ENCODE assay signal across 23 mouse cellular contexts in genomic region chr14:47421606-47422005, GRCm38 (mm10). TPM values are rescaled to one million over a fixed set of nuclear protein-coding genes. Genes with fewer than 3 reads are reported as not detected.
DNase-seq lines count a peak whose midpoint lies in the region; ATAC-seq lines count a peak whose summit lies in the region.
"Had no signal": no experiment of that assay in that cellular context is flagged by ENCODE, and none has a peak within 500 bp of the region (broad histone marks: within the 10 kb centered on the region; RNA-seq: fewer than 3 reads in every experiment).

No protein-coding gene starts in this region.

- H3K27ac ChIP-seq in heart, embryonic 10.5 days = no peak overlapping the region
- H3K27ac ChIP-seq in limb, embryonic 10.5 days = peak overlapping the region; percentile 64
- no peak overlapping the region for H3K27ac ChIP-seq in liver, embryonic 11.5 days (ENCODE audit: low read depth, low read length)
- H3K27ac ChIP-seq in neural tube, embryonic 15.5 days (replicated peaks) = no peak overlapping the region
- H3K27ac ChIP-seq: embryonic facial prominence, embryonic 13.5 days; forebrain, embryonic 13.5 days; hindbrain, embryonic 15.5 days; kidney, embryonic 15.5 days; midbrain, embryonic 12.5 days had no signal

- no peak overlapping the region for H3K4me2 ChIP-seq in liver, embryonic 11.5 days
- H3K4me2 ChIP-seq in neural tube, embryonic 15.5 days = no peak overlapping the region
- H3K4me2 ChIP-seq: embryonic facial prominence, embryonic 13.5 days; forebrain, embryonic 13.5 days; hindbrain, embryonic 15.5 days; kidney, embryonic 15.5 days; midbrain, embryonic 12.5 days had no signal

- no peaks in the 10 kb centered on the region for H3K27me3 ChIP-seq in heart, embryonic 10.5 days (ENCODE audit: insufficient read depth, poor library complexity, severe bottlenecking)
- no peaks in the 10 kb centered on the region for H3K27me3 ChIP-seq in limb, embryonic 10.5 days (ENCODE audit: low read depth, poor library complexity, severe bottlenecking)
- H3K27me3 ChIP-seq in liver, embryonic 11.5 days (replicated peaks; ENCODE audit: control insufficient read depth, insufficient read depth, low read length) = no peaks in the 10 kb centered on the region
- H3K27me3 ChIP-seq in neural tube, embryonic 15.5 days (replicated peaks) = no peaks in the 10 kb centered on the region
- H3K27me3 ChIP-seq: embryonic facial prominence, embryonic 13.5 days; forebrain, embryonic 13.5 days; hindbrain, embryonic 15.5 days; kidney, embryonic 15.5 days; midbrain, embryonic 12.5 days had no signal

- H3K4me1 ChIP-seq in heart, embryonic 10.5 days = peaks cover 10% of the 10 kb centered on the region
- H3K4me1 ChIP-seq in limb, embryonic 10.5 days = peaks cover 21% of the 10 kb centered on the region
- H3K4me1 ChIP-seq in liver, embryonic 11.5 days (replicated peaks; ENCODE audit: control insufficient read depth, insufficient read depth, low read length) = peaks cover 13% of the 10 kb centered on the region
- H3K4me1 ChIP-seq in neural tube, embryonic 15.5 days = peaks cover 12% of the 10 kb centered on the region

- intact Hi-C loops in heart, postnatal 25 days (cut with DNase I) = no loop called here

- no peak for ATAC-seq in liver, embryonic 11.5 days (replicated peaks; ENCODE audit: low FRiP score)
- ATAC-seq in neural tube, embryonic 15.5 days (ENCODE audit: low FRiP score) = no peak
- ATAC-seq: CD4-positive, CD25-positive, alpha-beta regulatory T cell, adult 4 months; forebrain, embryonic 13.5 days; liver, postnatal 0 days had no signal

- no peak overlapping the region for H3K4me3 ChIP-seq in heart, embryonic 10.5 days
- H3K4me3 ChIP-seq in limb, embryonic 10.5 days = no peak overlapping the region
- H3K4me3 ChIP-seq in liver, embryonic 11.5 days (ENCODE audit: low read depth, low read length) = no peak overlapping the region
- H3K4me3 ChIP-seq in neural tube, embryonic 15.5 days (replicated peaks) = no peak overlapping the region
- H3K4me3 ChIP-seq: embryonic facial prominence, embryonic 13.5 days; forebrain, embryonic 13.5 days; hindbrain, embryonic 15.5 days; kidney, embryonic 15.5 days; midbrain, embryonic 12.5 days had no signal

- H3K9ac ChIP-seq in liver, embryonic 11.5 days (ENCODE audit: low read depth, low read length) = no peak overlapping the region
- H3K9ac ChIP-seq in neural tube, embryonic 15.5 days (replicated peaks) = no peak overlapping the region
- H3K9ac ChIP-seq: embryonic facial prominence, embryonic 13.5 days; forebrain, embryonic 13.5 days; hindbrain, embryonic 15.5 days; kidney, embryonic 15.5 days; liver, postnatal 0 days; midbrain, embryonic 12.5 days had no signal

- peak; percentile 33 for DNase-seq in heart, embryonic 10.5 days (ENCODE audit: low spot score)
- DNase-seq in heart, postnatal 25 days (ENCODE audit: low spot score) = no peak
- DNase-seq in embryo, embryonic 10.5 days (ENCODE audit: low spot score) = peak; percentile 14
- DNase-seq in limb, embryonic 10.5 days (ENCODE audit: low spot score) = peak; percentile 48
- DNase-seq in ovary, postnatal 14 days (ENCODE audit: low spot score) = no peak
- DNase-seq in liver, embryonic 11.5 days (ENCODE audit: low spot score) = no peak
- DNase-seq: adrenal gland, postnatal 14 days; cerebellum, adult 8-10 months; cerebellum, postnatal 36 days; kidney, postnatal 4 days; layer of hippocampus, postnatal 36 days; liver, postnatal 0 days; lung, postnatal 14 days; thymus, adult 2 months; thymus, postnatal 4 days had no signal

- H3K36me3 ChIP-seq in heart, embryonic 10.5 days = no peaks in the 10 kb centered on the region
- H3K36me3 ChIP-seq in limb, embryonic 10.5 days = no peaks in the 10 kb centered on the region
- no peaks in the 10 kb centered on the region for H3K36me3 ChIP-seq in liver, embryonic 11.5 days (ENCODE audit: control insufficient read depth, insufficient read depth, low read length)
- H3K36me3 ChIP-seq in neural tube, embryonic 15.5 days = no peaks in the 10 kb centered on the region
- H3K36me3 ChIP-seq: embryonic facial prominence, embryonic 13.5 days; hindbrain, embryonic 15.5 days; kidney, embryonic 15.5 days; midbrain, embryonic 12.5 days had no signal

- H3K9me3 ChIP-seq in heart, embryonic 10.5 days = no peaks in the 10 kb centered on the region
- no peaks in the 10 kb centered on the region for H3K9me3 ChIP-seq in limb, embryonic 10.5 days (replicated peaks)
- H3K9me3 ChIP-seq in liver, embryonic 11.5 days (ENCODE audit: control insufficient read depth, low read length) = no peaks in the 10 kb centered on the region
- H3K9me3 ChIP-seq in neural tube, embryonic 15.5 days (replicated peaks) = no peaks in the 10 kb centered on the region
- H3K9me3 ChIP-seq: embryonic facial prominence, embryonic 13.5 days; forebrain, embryonic 13.5 days; hindbrain, embryonic 15.5 days; kidney, embryonic 15.5 days; midbrain, embryonic 12.5 days had no signal

- 38% methylated on average over 2 of the region's 2 CpGs for WGBS in heart, embryonic 10.5 days
- 39% methylated on average over 2 of the region's 2 CpGs for WGBS in limb, embryonic 10.5 days
- WGBS in liver, embryonic 11.5 days = 49% methylated on average over 2 of the region's 2 CpGs
- 47% methylated on average over 2 of the region's 2 CpGs for WGBS in neural tube, embryonic 15.5 days

RNA-seq across cellular contexts. Expression of gene Dlgap5, which starts 3.4 kb away (rescaled TPM):
- 55.9 and 65.2 TPM in 2 replicates for polyA plus RNA-seq in heart, embryonic 10.5 days (2016; fragmentation: Nextera tagmentation; extraction: Ambion mirVana)
- total RNA-seq in heart, postnatal 25 days (2021) = 1 to 10 TPM in 1 of 2 experiments, under 1 TPM in 1; 0.57 to 1.1 TPM
- 80.6 and 83.3 TPM in 2 replicates for polyA plus RNA-seq in limb, embryonic 10.5 days (2016; fragmentation: Nextera tagmentation; extraction: Ambion mirVana)
- 71.1 and 71.7 TPM in 2 replicates for polyA plus RNA-seq in liver, embryonic 11.5 days (2014; fragmentation: Nextera tagmentation; extraction: Ambion mirVana)
- 4.4 and 15.3 TPM in 2 replicates for polyA plus RNA-seq in neural tube, embryonic 15.5 days (2015; fragmentation: Nextera tagmentation; extraction: Ambion mirVana)
- total RNA-seq: gastrocnemius, adult 8-10 months had no signal

RNA-seq across cellular contexts. Expression of gene Fbxo34, which starts 28.6 kb away (rescaled TPM):
- 21.8 and 22.0 TPM in 2 replicates for polyA plus RNA-seq in heart, embryonic 10.5 days (2016; fragmentation: Nextera tagmentation; extraction: Ambion mirVana)
- 10 to 100 TPM; 12.2 to 13.6 TPM for total RNA-seq in heart, postnatal 25 days (2021)
- polyA plus RNA-seq in limb, embryonic 10.5 days (2016; fragmentation: Nextera tagmentation; extraction: Ambion mirVana) = 19.6 and 25.2 TPM in 2 replicates
- polyA plus RNA-seq in liver, embryonic 11.5 days (2014; fragmentation: Nextera tagmentation; extraction: Ambion mirVana) = 27.8 and 30.9 TPM in 2 replicates
- 30.9 and 32.3 TPM in 2 replicates for polyA plus RNA-seq in neural tube, embryonic 15.5 days (2015; fragmentation: Nextera tagmentation; extraction: Ambion mirVana)

RNA-seq across cellular contexts. Expression of gene Lgals3, which starts 54.1 kb away (rescaled TPM):
- 1.4 and 2.2 TPM in 2 replicates for polyA plus RNA-seq in heart, embryonic 10.5 days (2016; fragmentation: Nextera tagmentation; extraction: Ambion mirVana)
- 1 to 10 TPM; 3.5 to 4.0 TPM for total RNA-seq in heart, postnatal 25 days (2021)
- 0.46 and 0.49 TPM in 2 replicates for polyA plus RNA-seq in limb, embryonic 10.5 days (2016; fragmentation: Nextera tagmentation; extraction: Ambion mirVana)
- 21.2 and 21.6 TPM in 2 replicates for polyA plus RNA-seq in liver, embryonic 11.5 days (2014; fragmentation: Nextera tagmentation; extraction: Ambion mirVana)
- polyA plus RNA-seq in neural tube, embryonic 15.5 days (2015; fragmentation: Nextera tagmentation; extraction: Ambion mirVana) = 5.0 and 9.7 TPM in 2 replicates

Comparison
In these comparisons a context has a peak if more than half of its experiments do, and no peak if none do; other contexts are left out.
1. DNase-seq: peak in heart, embryonic 10.5 days (single experiment), embryo, embryonic 10.5 days (single experiment) and limb, embryonic 10.5 days (single experiment); none in heart, postnatal 25 days (single experiment), ovary, postnatal 14 days (single experiment) and liver, embryonic 11.5 days (single experiment).